Mouse (Mus musculus): ENCODE data around the gene Olfr553. TPM values are rescaled to one million over a fixed set of nuclear protein-coding genes. Genes with fewer than 3 reads are reported as not detected.

The Olfr553 gene
- total and polyA plus RNA-seq, 3 experiments, result not detected

DNA sequence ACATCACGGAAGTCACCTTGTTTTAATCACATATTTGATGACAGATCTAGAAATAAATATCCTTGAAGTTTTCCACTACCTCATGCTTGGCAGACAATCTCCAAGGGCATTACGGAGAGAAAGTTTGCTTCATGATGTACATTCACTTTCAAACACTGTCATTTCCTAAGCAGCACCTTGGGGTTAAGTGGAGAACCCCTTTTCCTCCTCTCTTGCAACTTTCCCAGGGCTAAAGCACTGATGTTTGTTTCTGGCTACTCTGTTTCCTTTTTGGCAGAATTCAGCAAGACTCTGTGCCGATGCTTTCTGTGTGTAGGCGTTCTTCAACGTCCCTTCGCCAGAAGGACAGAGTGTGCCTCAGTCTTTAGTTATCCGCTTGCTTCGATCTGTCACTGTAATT lies 46.9 kb downstream of the Olfr553 start, which contains the start of gene Olfr550:
Gene Olfr550, plus strand, starts transcription at position 301 of the 400 bp plus-strand sequence.
- Histone ChIP-seq H3K4me3 (ENCODE audit: control insufficient read depth in 1 of 2, insufficient read depth in 1 of 2, low read depth in 2 of 2, low read length in 2 of 2) (no peak within 1 kb of the TSS), H3K27me3 (ENCODE audit: control insufficient read depth in 1 of 2, insufficient read depth in 2 of 2, low read length in 2 of 2) (peaks cover 0 to 2% of the 10 kb centered on the region in 2 experiments; a peak in 3 of 4 replicates), H3K4me1 (ENCODE audit: control insufficient read depth in 1 of 2, insufficient read depth in 2 of 2, low read length in 2 of 2) (no peaks in the 10 kb centered on the region), H3K9me3 (replicated peaks; ENCODE audit: insufficient read depth, low read length) (no peaks in the 10 kb centered on the region), H3K79me2 (ENCODE audit: control insufficient read depth, insufficient read depth, low read length, poor library complexity) (no peaks in the 10 kb centered on the region), H3K9ac (ENCODE audit: control insufficient read depth, low read depth, low read length, poor library complexity, severe bottlenecking) (no peak within 1 kb of the TSS), H3K36me3 (ENCODE audit: control insufficient read depth in 1 of 2, insufficient read depth in 2 of 2, low read length in 2 of 2) (no peaks in the 10 kb centered on the region), H3K27ac (ENCODE audit: control insufficient read depth, low read depth, low read length) (no peak within 1 kb of the TSS)
- TF ChIP-seq MXI1 (IDR thresholded peaks at IDR 0.05; ENCODE audit: low read depth, low read length), result no peak
- TF ChIP-seq MYC (IDR thresholded peaks at IDR 0.05; ENCODE audit: low read depth, low read length), result no peak
- no peak for TF ChIP-seq RCOR1 (IDR thresholded peaks at IDR 0.05; ENCODE audit: low read depth, low read length)
- TF ChIP-seq SMC3 (IDR thresholded peaks at IDR 0.05; ENCODE audit: low read depth, low read length), result no peak
- TF ChIP-seq ZNF384 (IDR thresholded peaks at IDR 0.05; ENCODE audit: low read depth, low read length), result no peak
- TF ChIP-seq USF2 (IDR thresholded peaks at IDR 0.05; ENCODE audit: borderline replicate concordance in 1 of 2, insufficient read depth in 1 of 2, low read depth in 1 of 2, low read length in 2 of 2), result no peak
- TF ChIP-seq EP300 (IDR thresholded peaks at IDR 0.05; ENCODE audit: low read depth in 1 of 2, low read length in 2 of 2), result no peak
- no peak for TF ChIP-seq CHD1 (IDR thresholded peaks at IDR 0.05; ENCODE audit: low read depth, low read length)
- no peak for TF ChIP-seq ZMIZ1 (IDR thresholded peaks at IDR 0.05; ENCODE audit: low read depth, low read length)
- TF ChIP-seq POLR2A (IDR thresholded peaks at IDR 0.05; ENCODE audit: control insufficient read depth in 1 of 2, insufficient read depth in 1 of 2, low read depth in 1 of 2, low read length in 2 of 2, poor library complexity in 1 of 2), result no peak
- no peak for TF ChIP-seq CHD2 (IDR thresholded peaks at IDR 0.05; ENCODE audit: low read length)
- no peak for TF ChIP-seq E2F4 (IDR thresholded peaks at IDR 0.05; ENCODE audit: borderline replicate concordance, low read depth, low read length)
- TF ChIP-seq MYB (IDR thresholded peaks at IDR 0.05; ENCODE audit: low read depth, low read length), result no peak
- no peak for TF ChIP-seq UBTF (IDR thresholded peaks at IDR 0.05; ENCODE audit: borderline replicate concordance, insufficient read depth, low read depth, low read length)
- TF ChIP-seq ETS1 (IDR thresholded peaks at IDR 0.05; ENCODE audit: low read depth, low read length), result no peak
- TF ChIP-seq USF1 (IDR thresholded peaks at IDR 0.05; ENCODE audit: low read depth, low read length), result no peak
- no peak for TF ChIP-seq ELF1 (IDR thresholded peaks at IDR 0.05; ENCODE audit: low read depth, low read length)
- TF ChIP-seq TAL1 (IDR thresholded peaks at IDR 0.05; ENCODE audit: low read length), result no peak
- TF ChIP-seq JUND (IDR thresholded peaks at IDR 0.05; ENCODE audit: low read depth, low read length), result no peak
- DNase-seq (ENCODE audit: low read depth, low spot score), result no peak

DNA sequence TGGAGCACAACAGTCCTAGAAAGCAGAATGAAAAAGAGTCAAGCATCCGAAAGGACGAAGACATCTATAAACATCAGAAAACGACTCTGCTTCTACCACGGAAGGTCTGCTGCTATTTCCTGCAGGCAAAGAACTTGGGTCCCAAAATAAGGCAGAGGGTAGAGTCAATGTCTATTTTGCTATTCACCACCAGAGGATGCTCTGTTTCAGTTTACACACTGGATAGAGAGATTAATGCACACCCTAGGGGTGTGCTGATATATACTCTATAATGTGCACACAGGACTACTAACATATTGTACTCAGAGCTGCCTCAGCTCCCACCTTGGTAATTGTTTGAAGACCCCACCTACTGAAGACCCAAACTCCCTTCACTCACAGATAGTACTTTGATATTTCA lies 51.8 kb downstream of the Olfr553 start:
- no peaks in the 10 kb centered on the region; a peak in 1 of 4 replicates for H3K4me1 ChIP-seq (ENCODE audit: control insufficient read depth in 1 of 2, insufficient read depth in 2 of 2, low read length in 2 of 2)
- no peaks in the 10 kb centered on the region; a peak in 1 of 4 replicates for H3K27me3 ChIP-seq (ENCODE audit: control insufficient read depth in 1 of 2, insufficient read depth in 2 of 2, low read length in 2 of 2)
- TF ChIP-seq MEF2A (IDR thresholded peaks at IDR 0.05; ENCODE audit: extremely low read depth, insufficient replicate concordance, low read depth, low read length, poor library complexity, severe bottlenecking), result no peak
- peak in 2 of 3 experiments; percentile 32 to 47; a peak in 3 of 6 replicates for TF ChIP-seq CTCF (IDR thresholded peaks at IDR 0.05 in 2 of 3, conservative IDR thresholded peaks at IDR 0.05 in 1 of 3; ENCODE audit: control insufficient read depth in 1 of 3, insufficient read depth in 1 of 3, low read depth in 2 of 3, low read length in 3 of 3, poor library complexity in 1 of 3, severe bottlenecking in 1 of 3)
- no peak for TF ChIP-seq ZC3H11A (IDR thresholded peaks at IDR 0.05; ENCODE audit: low read depth, low read length)
- no peak for TF ChIP-seq MYC (IDR thresholded peaks at IDR 0.05; ENCODE audit: low read depth, low read length)
- peak; percentile 20; the same call in 1 of the 2 replicates for TF ChIP-seq SMC3 (IDR thresholded peaks at IDR 0.05; ENCODE audit: low read depth, low read length)
- no peak overlapping the region for H3K4me3 ChIP-seq (ENCODE audit: control insufficient read depth in 1 of 2, insufficient read depth in 1 of 2, low read depth in 2 of 2, low read length in 2 of 2)
- no peaks in the 10 kb centered on the region for H3K79me2 ChIP-seq (ENCODE audit: control insufficient read depth, insufficient read depth, low read length, poor library complexity)
- H3K36me3 ChIP-seq (ENCODE audit: control insufficient read depth in 1 of 2, insufficient read depth in 2 of 2, low read length in 2 of 2), result no peaks in the 10 kb centered on the region; a peak in 1 of 4 replicates
- no peak overlapping the region for H3K27ac ChIP-seq (ENCODE audit: control insufficient read depth, low read depth, low read length)
- H3K9ac ChIP-seq (ENCODE audit: control insufficient read depth, low read depth, low read length, poor library complexity, severe bottlenecking), result no peak overlapping the region
- peak; percentile 21 for DNase-seq (ENCODE audit: low read depth, low spot score)
- H3K9me3 ChIP-seq (replicated peaks; ENCODE audit: insufficient read depth, low read length), result no peaks in the 10 kb centered on the region
